15 mouse cellular contexts compared by ENCODE assay signal in the genomic region with DNA sequence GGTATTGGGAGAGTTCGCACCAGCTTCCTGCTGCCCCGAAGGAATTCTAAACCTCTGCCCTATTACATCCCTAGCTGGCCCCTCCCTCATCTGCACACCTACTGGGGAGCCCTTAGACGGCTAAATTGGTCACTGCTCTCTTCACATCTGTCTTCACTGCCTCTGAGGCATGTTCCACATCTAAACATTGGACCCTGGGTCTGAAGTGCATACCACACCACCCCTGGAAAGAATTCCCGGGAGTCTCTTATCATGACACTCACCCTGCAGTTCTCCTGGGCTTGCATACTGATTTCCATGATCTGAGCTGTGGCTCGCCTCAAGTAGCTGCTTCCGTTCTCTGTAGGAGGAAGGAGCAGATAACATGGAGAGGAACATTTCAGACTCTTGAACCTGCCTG. TPM values are rescaled to one million over a fixed set of nuclear protein-coding genes. Genes with fewer than 3 reads are reported as not detected.
A peak's percentile ranks its signal among the peaks of the same experiment; 100 is the strongest.
DNase-seq lines count a peak whose midpoint lies in the region; ATAC-seq lines count a peak whose summit lies in the region.
"Had no signal": no experiment of that assay in that cellular context is flagged by ENCODE, and none has a peak within 500 bp of the region (broad histone marks: within the 10 kb centered on the region; RNA-seq: fewer than 3 reads in every experiment).

No protein-coding gene starts in this region.

- H3K4me1 ChIP-seq in heart, embryonic 11.5 days (ENCODE audit: control insufficient read depth, insufficient read depth, low read length): peaks cover 22% of the 10 kb centered on the region
- H3K4me1 ChIP-seq in liver, embryonic 11.5 days (replicated peaks; ENCODE audit: control insufficient read depth, insufficient read depth, low read length): peaks cover 17% of the 10 kb centered on the region
- H3K4me1 ChIP-seq in limb, embryonic 13.5 days: peaks cover 20% of the 10 kb centered on the region; the same call in 1 of the 2 replicates

- no peaks in the 10 kb centered on the region for H3K9me3 ChIP-seq in heart, embryonic 11.5 days (replicated peaks; ENCODE audit: control insufficient read depth, low read length)
- no peaks in the 10 kb centered on the region for H3K9me3 ChIP-seq in liver, embryonic 11.5 days (ENCODE audit: control insufficient read depth, low read length)
- H3K9me3 ChIP-seq in limb, embryonic 13.5 days: no peaks in the 10 kb centered on the region
- H3K9me3 ChIP-seq: embryonic facial prominence, embryonic 12.5 days; neural tube, embryonic 13.5 days had no signal

- H3K4me3 ChIP-seq in heart, embryonic 11.5 days (ENCODE audit: low read depth, low read length): no peak overlapping the region
- H3K4me3 ChIP-seq in liver, embryonic 11.5 days (ENCODE audit: low read depth, low read length): 0 out of 2 replicates have a peak overlapping the region, but pooled peaks have one; percentile 5
- no peak overlapping the region for H3K4me3 ChIP-seq in limb, embryonic 13.5 days
- H3K4me3 ChIP-seq: embryonic facial prominence, embryonic 12.5 days; neural tube, embryonic 13.5 days had no signal

- peak; percentile 74 for ATAC-seq in heart, embryonic 11.5 days (replicated peaks; ENCODE audit: insufficient number of reproducible peaks, low FRiP score, low TSS enrichment)
- ATAC-seq in liver, embryonic 11.5 days (replicated peaks; ENCODE audit: low FRiP score): 0 out of 2 replicates have a peak, but pooled peaks have one; percentile 14
- peak; percentile 45; the same call in 1 of the 2 replicates for ATAC-seq in limb, embryonic 13.5 days (ENCODE audit: low FRiP score, low read depth)
- ATAC-seq in monocyte, adult 5-6 weeks (replicated peaks; ENCODE audit: insufficient number of reproducible peaks, low FRiP score, low TSS enrichment, poor library complexity, severe bottlenecking): no peak
- ATAC-seq: CD4-positive, CD25-positive, alpha-beta regulatory T cell, adult 4 months had no signal

- H3K4me2 ChIP-seq in heart, embryonic 11.5 days: peak overlapping the region; percentile 45
- peak overlapping the region; percentile 56 for H3K4me2 ChIP-seq in liver, embryonic 11.5 days
- H3K4me2 ChIP-seq in limb, embryonic 13.5 days (replicated peaks): no peak overlapping the region
- H3K4me2 ChIP-seq: embryonic facial prominence, embryonic 12.5 days; hindbrain, embryonic 14.5 days; neural tube, embryonic 13.5 days had no signal

- DNase-seq in heart, postnatal 25 days (ENCODE audit: low spot score): no peak
- no peak for DNase-seq in liver, embryonic 11.5 days (ENCODE audit: low spot score)
- no peak for DNase-seq in liver
- peak; percentile 73 for DNase-seq in R1 (ENCODE audit: low read depth, low spot score)
- DNase-seq in urinary bladder, postnatal 10 days (ENCODE audit: low spot score): no peak

- 5% methylated on average over 6 of the region's 6 CpGs for WGBS in heart, embryonic 11.5 days (ENCODE audit: insufficient replicate concordance)
- WGBS in liver, embryonic 11.5 days: 14% methylated on average over 6 of the region's 6 CpGs
- WGBS in limb, embryonic 13.5 days: 9% methylated on average over 6 of the region's 6 CpGs

- H3K27ac ChIP-seq in heart, embryonic 11.5 days (ENCODE audit: low read depth, low read length): peak overlapping the region; percentile 82
- H3K27ac ChIP-seq in liver, embryonic 11.5 days (ENCODE audit: low read depth, low read length): no peak overlapping the region
- no peak overlapping the region for H3K27ac ChIP-seq in limb, embryonic 13.5 days
- H3K27ac ChIP-seq: embryonic facial prominence, embryonic 12.5 days; hindbrain, embryonic 14.5 days; neural tube, embryonic 13.5 days had no signal

- H3K27me3 ChIP-seq in heart, embryonic 11.5 days (ENCODE audit: control insufficient read depth, insufficient read depth, low read length): no peaks in the 10 kb centered on the region
- H3K27me3 ChIP-seq in liver, embryonic 11.5 days (replicated peaks; ENCODE audit: control insufficient read depth, insufficient read depth, low read length): no peaks in the 10 kb centered on the region
- H3K27me3 ChIP-seq in limb, embryonic 13.5 days: peaks cover 4% of the 10 kb centered on the region; the same call in 1 of the 2 replicates
- H3K27me3 ChIP-seq: embryonic facial prominence, embryonic 12.5 days; neural tube, embryonic 13.5 days had no signal

- intact Hi-C loops in heart, postnatal 25 days (cut with DNase I): loop anchor here (5.0 kb wide), 2 partner anchors 41 to 111 kb away; a partner anchor contains a TSS

- no peak overlapping the region for H3K9ac ChIP-seq in heart, embryonic 11.5 days (ENCODE audit: low read depth, low read length)
- H3K9ac ChIP-seq in liver, embryonic 11.5 days (ENCODE audit: low read depth, low read length): no peak overlapping the region
- H3K9ac ChIP-seq in limb, embryonic 13.5 days: no peak overlapping the region
- H3K9ac ChIP-seq: embryonic facial prominence, embryonic 12.5 days; hindbrain, embryonic 14.5 days; neural tube, embryonic 13.5 days had no signal

- H3K36me3 ChIP-seq in heart, embryonic 11.5 days (ENCODE audit: control insufficient read depth, insufficient read depth, low read length): no peaks in the 10 kb centered on the region
- no peaks in the 10 kb centered on the region for H3K36me3 ChIP-seq in liver, embryonic 11.5 days (ENCODE audit: control insufficient read depth, insufficient read depth, low read length)
- H3K36me3 ChIP-seq in limb, embryonic 13.5 days: no peaks in the 10 kb centered on the region
- H3K36me3 ChIP-seq: embryonic facial prominence, embryonic 12.5 days; neural tube, embryonic 13.5 days had no signal

RNA-seq across cellular contexts. Expression of a gene that starts 9.2 kb away (rescaled TPM):
- polyA plus RNA-seq in heart, embryonic 11.5 days (2014; fragmentation: Nextera tagmentation; extraction: Ambion mirVana): 3.7 and 4.7 TPM in 2 replicates
- total RNA-seq in heart, postnatal 25 days (2021): 1 to 10 TPM; 2.9 to 3.7 TPM
- polyA plus RNA-seq in liver, embryonic 11.5 days (2014; fragmentation: Nextera tagmentation; extraction: Ambion mirVana): 12.6 and 13.9 TPM in 2 replicates
- 3.5 and 3.8 TPM in 2 replicates for polyA plus RNA-seq in limb, embryonic 13.5 days (2015; fragmentation: Nextera tagmentation; extraction: Ambion mirVana)
- 355 to 740 TPM (median 657 TPM) in 3 replicates for total RNA-seq in monocyte, adult 5-6 weeks (2017)

RNA-seq across cellular contexts. Expression of a gene that starts 24.5 kb away (rescaled TPM):
- polyA plus RNA-seq in heart, embryonic 11.5 days (2014; fragmentation: Nextera tagmentation; extraction: Ambion mirVana): 257 and 268 TPM in 2 replicates
- total RNA-seq in heart, postnatal 25 days (2021): 10 to 100 TPM; 34.7 to 40.4 TPM
- polyA plus RNA-seq in liver, embryonic 11.5 days (2014; fragmentation: Nextera tagmentation; extraction: Ambion mirVana): 260 and 281 TPM in 2 replicates
- polyA plus RNA-seq in limb, embryonic 13.5 days (2015; fragmentation: Nextera tagmentation; extraction: Ambion mirVana): 210 and 213 TPM in 2 replicates
- 321 to 382 TPM (median 369 TPM) in 3 replicates for total RNA-seq in monocyte, adult 5-6 weeks (2017)

RNA-seq across cellular contexts. Expression of a gene that starts 24.7 kb away (rescaled TPM):
- polyA plus RNA-seq in heart, embryonic 11.5 days (2014; fragmentation: Nextera tagmentation; extraction: Ambion mirVana): 61.0 and 68.7 TPM in 2 replicates
- 10 to 100 TPM; 37.0 to 38.2 TPM for total RNA-seq in heart, postnatal 25 days (2021)
- 26.3 and 28.2 TPM in 2 replicates for polyA plus RNA-seq in liver, embryonic 11.5 days (2014; fragmentation: Nextera tagmentation; extraction: Ambion mirVana)
- 36.4 and 41.7 TPM in 2 replicates for polyA plus RNA-seq in limb, embryonic 13.5 days (2015; fragmentation: Nextera tagmentation; extraction: Ambion mirVana)
- 7.3 to 16.7 TPM (median 10.5 TPM) in 3 replicates for total RNA-seq in monocyte, adult 5-6 weeks (2017)

RNA-seq across cellular contexts. Expression of a gene that starts 40.5 kb away (rescaled TPM):
- not detected in 2 replicates for polyA plus RNA-seq in heart, embryonic 11.5 days (2014; fragmentation: Nextera tagmentation; extraction: Ambion mirVana)
- total RNA-seq in heart, postnatal 25 days (2021): not detected
- not detected in 2 replicates for polyA plus RNA-seq in liver, embryonic 11.5 days (2014; fragmentation: Nextera tagmentation; extraction: Ambion mirVana)
- not detected in 2 replicates for polyA plus RNA-seq in limb, embryonic 13.5 days (2015; fragmentation: Nextera tagmentation; extraction: Ambion mirVana)
- total RNA-seq in monocyte, adult 5-6 weeks (2017): not detected in 3 replicates
- total RNA-seq: layer of hippocampus, postnatal 25 days had no signal
- polyA plus RNA-seq: CD4-positive, CD25-positive, alpha-beta regulatory T cell, adult 4 months; embryonic facial prominence, embryonic 12.5 days; liver, embryonic 16.5 days; neural tube, embryonic 13.5 days; small intestine, adult 2 months had no signal
